Mouse (Mus musculus) brain, adult 2 months (tissue): ENCODE measurements around the gene Timm8a2.

Experiments
- DNase-seq: peaks from one replicate; pipeline ENCODE4 v3.0.0; 2011; ENCODE audit warnings: low read depth, low spot score

The Timm8a2 gene

DNA sequence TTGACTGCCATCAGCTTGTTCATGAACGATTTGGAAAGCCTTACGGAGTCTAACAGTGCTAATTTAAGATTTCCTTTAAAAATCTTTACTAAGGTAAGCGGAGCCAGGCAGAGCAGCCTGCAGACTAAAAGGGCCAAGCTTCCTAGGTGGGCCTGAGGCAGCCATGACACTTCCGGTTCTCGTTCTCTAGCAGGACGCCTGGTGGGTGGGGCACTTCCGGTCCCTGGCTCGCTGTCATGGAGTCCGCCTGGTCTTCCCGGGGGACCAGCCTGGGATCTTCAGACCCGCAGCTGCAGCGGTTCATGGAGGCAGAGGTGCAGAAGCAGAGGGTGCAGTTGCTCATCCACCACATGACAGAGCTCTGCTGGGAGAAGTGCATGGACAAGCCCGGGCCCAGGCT lies at the start of gene Timm8a2:
Gene Timm8a2, plus strand, starts transcription at position 224 of the 400 bp plus-strand sequence.
- DNase-seq: no peak

GRCm38 (mm10) chr14:121985477-121985876 lies 49.0 kb upstream of the Timm8a2 start:
- DNase-seq: peak; percentile 30

DNA sequence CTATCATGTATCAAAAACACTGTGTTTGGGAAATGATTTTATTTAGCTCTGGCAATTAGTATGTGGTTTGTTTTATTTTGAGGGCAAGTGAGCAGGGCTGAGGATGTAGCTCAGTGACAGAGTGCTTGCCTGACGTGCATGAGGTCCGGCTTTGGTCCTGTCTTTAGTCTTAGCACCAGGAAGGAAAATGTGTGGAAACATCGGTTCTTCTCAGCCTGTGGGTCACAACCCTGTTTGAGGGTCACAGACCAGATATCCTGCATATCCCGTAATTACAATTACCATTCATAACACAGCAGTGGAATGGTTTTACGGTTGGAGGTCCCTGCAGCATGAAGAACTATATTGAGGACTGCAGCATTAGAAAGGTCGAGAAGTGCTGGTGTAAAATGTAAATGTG lies 48.4 kb upstream of the Timm8a2 start:
- no peak for DNase-seq

DNA sequence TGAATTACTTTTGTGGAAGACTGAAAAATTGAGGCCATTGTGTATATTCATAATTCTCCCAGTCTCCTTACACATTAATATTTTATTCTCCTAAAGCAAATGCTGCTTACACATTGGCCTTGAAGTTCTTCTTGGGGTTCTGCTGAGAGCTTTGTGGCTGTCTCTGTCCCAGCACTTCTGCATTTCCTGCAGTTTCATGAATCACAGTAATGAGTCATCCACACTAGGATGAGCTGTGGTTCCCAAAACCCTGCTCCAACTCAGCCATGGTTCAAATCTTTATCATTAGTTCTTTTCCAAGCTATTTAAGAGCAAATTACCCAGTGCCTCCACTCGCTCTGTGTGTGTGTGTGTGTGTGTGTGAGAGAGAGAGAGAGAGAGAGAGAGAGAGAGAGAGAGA lies 47.2 kb upstream of the Timm8a2 start:
- DNase-seq: peak; percentile 84

DNA sequence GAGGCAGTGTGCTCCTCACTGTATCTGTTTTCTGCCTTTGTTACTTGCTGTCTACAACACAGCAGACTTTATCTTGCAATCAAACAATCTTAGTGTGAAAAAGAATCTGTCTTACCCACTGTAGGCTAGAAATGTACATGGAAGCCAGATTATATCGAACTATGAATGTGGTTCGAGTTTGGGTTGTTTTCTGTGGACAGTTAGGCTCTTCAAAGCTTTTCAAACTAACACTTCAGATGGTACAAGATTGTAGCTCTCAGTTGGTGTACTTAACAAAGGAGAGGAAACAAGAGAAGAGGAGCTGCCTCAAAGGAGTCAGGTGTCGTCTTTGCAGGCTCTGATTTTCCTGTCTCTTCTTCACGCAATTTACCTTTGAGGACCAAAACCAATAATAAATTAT lies 46.8 kb upstream of the Timm8a2 start:
- no peak for DNase-seq

DNA sequence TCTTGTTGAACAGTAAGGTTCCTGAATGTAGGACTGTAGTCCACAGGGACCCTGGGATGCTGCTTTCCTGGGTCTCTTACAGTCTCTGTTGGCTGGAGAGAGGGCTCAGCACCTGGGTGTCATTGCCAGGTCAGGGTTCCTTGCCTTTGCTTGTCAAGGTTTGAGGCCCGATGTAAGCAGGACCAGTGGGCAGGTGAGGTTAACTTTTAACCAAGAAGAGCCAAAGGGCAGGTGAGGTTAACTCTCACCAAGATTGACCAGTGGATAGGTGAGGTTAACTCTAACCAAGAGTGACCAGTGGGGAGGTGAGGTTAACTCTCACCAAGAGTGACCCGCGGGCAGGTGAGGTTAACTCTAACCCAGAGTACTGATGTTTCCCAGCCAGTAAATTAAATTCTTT lies 45.1 kb upstream of the Timm8a2 start:
- DNase-seq: no peak

DNA sequence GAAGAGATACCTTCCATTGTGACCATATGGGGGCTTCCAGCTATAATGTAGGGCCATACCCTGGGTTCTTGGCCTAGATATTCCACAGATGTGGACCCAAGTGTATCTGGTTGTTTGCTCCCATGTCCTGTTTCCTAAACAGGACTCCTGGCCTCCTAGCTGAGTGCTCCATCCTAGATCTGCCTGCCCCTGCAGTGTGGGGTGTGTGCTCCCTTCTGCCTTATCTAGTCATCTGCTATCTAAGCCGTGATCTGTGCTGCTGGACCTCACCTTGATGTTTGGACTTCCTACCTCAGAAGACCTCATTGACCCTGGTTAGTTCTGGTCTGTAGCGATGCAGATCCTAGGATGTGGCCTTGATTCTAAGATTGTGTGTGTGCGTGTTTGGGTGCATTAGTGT lies 44.6 kb upstream of the Timm8a2 start:
- no peak for DNase-seq

DNA sequence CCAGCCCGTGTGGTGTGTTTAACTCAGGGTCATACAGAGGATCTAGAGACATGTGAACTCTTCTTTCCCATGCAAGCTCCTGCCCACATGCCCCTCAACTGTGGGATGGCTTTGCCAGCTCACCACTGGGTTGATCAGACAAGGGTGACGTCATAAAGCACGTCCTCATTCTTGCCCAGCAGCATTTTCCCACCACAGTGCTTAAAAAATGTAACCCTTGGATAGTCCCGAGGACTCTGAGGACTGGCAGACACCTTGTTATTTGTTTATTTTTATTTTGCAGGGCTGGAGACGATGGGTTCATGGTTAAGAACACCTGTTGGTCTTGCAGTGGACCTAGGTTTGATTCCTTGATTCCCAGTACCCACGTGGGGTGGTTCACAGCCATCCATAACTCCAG lies 43.6 kb upstream of the Timm8a2 start:
- no peak for DNase-seq

DNA sequence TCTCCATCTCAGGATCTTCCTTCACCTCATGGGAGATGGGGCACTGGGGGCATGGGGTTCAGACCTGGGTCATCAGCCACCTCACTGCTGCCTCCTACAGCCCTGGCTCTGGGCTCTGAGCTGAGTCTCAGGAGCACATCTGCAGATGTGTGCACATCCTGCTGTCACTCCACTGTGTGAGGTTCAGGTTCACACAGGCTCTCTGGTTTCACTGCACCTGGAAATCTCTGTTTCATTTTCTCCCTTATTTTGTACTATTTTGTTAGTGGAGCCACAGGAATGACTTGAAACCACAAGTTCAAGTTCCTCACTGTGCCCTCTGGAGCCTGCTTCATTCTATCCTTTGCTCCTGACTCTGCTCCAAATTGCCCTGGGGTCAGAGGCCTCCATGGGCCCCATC lies 42.6 kb upstream of the Timm8a2 start:
- DNase-seq: no peak

DNA sequence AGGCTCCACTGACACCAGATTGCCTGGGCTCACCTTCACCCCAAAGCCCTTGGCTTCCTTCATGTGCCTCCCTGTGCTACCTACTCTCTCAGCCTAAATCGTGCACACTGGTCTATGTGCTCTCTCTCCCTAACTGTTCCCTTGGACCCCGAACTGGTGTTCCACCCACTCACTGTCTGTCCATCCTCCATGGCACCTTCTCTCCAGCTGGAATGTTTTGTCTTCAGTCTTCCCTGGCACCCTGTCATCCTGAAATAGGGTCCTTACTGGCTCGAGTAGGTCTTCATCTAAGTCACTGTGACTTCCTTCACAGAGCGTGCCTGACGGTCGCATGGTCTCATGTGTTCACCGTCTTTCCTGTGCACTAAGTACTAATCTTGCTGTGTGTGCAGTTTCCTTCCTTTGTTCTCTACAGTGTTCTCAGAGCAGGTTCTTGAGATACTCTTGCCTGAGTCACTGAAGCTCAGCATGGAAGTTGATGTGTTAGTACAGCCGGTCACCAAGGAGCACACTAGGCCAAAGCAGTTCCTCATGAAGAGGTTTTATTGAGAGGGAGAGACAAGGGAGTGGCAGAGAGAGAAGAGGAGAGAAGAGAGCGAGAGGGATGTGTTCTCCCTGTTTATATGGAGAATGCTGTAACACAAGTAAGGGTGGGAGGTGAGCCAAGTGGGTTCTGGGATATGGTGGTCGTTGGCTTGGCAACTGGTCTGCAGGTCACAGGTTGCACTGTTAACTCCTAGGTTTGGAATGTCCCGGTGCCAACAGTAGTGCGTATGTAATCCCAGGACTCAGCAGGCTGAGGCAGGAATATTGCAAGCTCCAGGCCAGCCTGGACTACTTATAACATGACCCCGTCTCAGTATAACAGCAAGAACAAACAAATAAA lies 41.8 kb upstream of the Timm8a2 start:
- no peak for DNase-seq

GRCm38 (mm10) chr14:121993616-121994015 lies 40.9 kb upstream of the Timm8a2 start:
- DNase-seq: no peak

- DNase-seq: no peak
Observed at GRCm38 (mm10) chr14:121994171-121994700, 40.2 kb upstream of the Timm8a2 start.

DNA sequence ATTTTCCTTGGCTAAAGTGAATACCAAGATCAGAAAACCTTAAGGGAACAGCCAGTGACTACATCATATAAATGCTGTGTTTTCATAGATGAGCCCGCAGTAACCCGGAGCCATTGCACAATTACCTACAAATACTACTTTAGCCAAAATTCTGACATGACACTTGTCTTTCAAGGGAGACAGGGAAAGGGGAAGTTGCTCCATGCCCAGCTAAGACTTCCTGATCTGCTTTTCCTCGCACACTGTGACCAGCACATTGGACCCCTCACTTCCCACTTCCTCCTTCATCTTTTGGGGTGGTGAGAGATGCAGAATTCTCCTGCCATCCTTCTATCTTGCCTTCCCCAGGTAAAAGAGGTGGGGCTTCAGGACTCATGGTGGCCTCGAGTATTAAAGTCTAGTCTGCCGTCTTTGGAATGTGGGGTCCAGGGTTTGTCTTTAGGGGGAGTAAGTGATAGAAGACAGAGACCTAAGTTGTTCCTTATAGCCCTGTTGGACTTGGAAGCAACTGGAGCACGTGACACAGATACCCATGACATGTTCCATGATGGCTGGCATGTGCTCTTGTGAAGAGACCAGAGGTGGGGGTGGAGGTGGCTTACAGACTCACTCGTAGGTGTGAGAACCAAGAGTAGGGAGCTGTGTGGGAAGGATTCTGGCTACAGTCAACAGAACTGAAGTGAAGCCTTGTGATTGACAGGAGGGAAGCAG lies 39.5 kb upstream of the Timm8a2 start:
- DNase-seq: no peak

DNA sequence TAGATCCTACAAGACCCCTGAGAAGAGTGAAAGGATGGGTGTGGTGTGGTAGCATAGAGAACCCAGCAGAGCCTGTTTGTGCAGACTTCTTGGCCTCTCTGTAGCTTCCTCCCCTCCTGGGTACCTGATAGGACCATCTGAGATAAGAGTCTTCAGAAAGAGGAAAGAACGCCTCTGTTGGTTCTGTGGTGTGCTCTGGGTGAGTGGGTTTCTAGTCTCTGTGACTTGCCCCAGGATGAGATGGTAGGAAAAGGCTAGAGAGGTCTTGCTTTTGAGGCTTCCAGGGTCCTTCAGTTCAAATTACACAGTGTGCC lies 39.0 kb upstream of the Timm8a2 start:
- DNase-seq: no peak

GRCm38 (mm10) chr14:121996786-121997185 lies 37.7 kb upstream of the Timm8a2 start:
- DNase-seq: peak; percentile 69

DNA sequence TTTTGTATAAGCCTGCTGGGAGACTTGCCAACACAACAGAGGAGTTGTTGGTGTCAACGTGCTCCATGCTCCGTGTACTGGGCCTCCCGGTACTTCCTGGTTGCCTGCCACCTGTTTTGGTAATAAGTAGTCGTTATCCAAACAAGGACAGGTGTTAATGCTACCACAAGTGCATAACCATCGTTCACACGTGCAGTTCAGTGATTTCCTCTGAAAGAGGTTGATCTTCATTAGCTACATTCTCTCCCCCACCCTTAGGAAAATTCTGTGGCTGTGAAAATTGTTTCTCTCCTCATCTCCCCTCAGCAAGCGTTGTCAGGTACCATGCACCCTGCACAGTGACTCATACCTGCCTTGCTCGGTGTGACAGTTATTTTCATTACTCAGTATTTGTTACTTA lies 35.0 kb upstream of the Timm8a2 start:
- DNase-seq: no peak

GRCm38 (mm10) chr14:122000346-122001105 lies 33.9 kb upstream of the Timm8a2 start:
- DNase-seq: no peak

DNA sequence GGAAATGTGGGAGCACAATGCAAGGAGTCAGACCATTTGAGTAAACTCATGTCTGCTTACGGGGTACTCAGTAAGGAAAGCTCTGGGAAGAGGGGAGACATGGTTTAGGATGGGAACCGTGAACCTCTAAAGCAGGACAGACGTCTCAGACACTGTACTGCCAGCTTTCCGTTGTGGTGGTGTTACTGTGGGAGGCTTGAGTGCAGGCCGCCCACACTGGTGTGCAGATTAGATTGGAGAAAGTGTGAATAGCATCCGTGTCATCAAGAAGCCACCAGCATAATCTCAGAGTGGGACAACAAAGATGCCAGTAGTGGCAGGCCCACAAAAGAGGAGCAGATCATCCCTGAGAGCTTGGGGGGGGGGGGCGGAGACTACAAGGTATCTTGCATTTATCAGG lies 32.2 kb upstream of the Timm8a2 start:
- DNase-seq: no peak

DNA sequence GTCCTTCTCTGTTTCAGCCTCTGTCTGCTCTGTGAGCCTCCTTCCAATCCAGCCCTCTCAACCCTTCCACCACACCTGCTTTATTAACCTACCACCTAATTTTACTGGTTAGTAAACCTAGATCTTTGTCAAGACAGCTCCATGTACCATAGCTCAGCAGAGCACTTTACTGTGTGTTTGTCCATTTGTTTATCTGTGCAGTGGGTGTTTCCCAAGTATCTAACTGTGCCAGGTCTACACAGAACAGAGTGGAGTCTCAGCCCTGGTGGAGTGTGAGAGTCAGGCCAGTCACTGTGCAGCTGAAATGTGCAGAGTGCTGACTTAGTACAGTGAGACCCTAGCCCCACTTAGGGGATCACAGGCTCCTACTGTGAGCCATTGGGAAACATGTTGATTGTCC lies 30.7 kb upstream of the Timm8a2 start:
- no peak for DNase-seq

DNA sequence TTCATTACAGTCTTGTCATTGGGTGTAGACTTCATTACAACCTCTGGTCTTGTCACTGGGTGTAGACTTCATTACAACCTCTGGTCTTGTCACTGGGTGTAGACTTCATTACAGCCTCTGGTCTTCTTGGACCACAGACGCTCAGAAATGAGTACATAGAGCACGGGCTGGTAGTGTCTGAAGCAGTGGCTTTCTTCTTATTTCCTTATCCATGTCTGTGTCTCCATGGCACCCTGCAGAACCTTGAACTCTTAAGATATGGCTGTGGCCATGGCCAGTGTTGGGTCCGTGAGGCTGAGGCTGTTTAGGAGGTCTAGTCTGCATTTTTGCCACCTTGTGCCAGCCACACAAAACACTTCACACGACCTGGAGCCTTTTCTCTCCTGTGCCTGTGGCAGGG lies 26.2 kb upstream of the Timm8a2 start:
- no peak for DNase-seq

DNA sequence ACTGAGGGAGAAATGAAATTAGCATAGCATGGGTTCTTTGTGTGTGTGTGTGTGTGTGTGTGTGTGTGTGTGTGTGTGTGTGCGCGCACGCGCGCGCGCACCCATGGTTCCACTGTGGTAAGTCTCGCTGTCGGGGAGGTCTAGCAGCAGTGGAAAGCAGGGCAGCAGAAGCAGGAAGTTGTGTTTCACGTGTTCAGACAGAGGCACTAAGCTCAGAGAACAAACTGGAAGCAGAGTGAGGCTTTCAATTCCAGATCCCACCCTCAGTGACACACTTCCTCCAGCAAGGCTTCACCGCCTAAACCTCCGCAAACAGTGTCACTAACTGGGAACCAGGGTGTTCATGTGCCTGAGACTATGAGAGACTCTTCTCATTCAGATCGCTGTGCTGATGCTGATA lies 25.0 kb upstream of the Timm8a2 start:
- peak; percentile 51 for DNase-seq

GRCm38 (mm10) chr14:122010301-122010700 lies 24.2 kb upstream of the Timm8a2 start:
- peak; percentile 44 for DNase-seq
